Mouse (Mus musculus) embryonic facial prominence, embryonic 10.5 days (tissue): ENCODE results near the gene Nt5c1b. TPM values are rescaled to one million over a fixed set of nuclear protein-coding genes. Genes with fewer than 3 reads are reported as not detected.
A peak's percentile ranks its signal among the peaks of the same experiment; 100 is the strongest.

Source experiments
- DNase-seq: peaks from one replicate; pipeline ENCODE4 v3.0.0-alpha.2; 2017; ENCODE audit warnings: low spot score
- H3K27ac ChIP-seq: fragments of 300-500 bp; sonication (generic); replicated peaks from 2 replicates; pipeline ENCODE4 v1.5.1; 2016; ENCODE audit warnings: mild to moderate bottlenecking
- H3K27me3 ChIP-seq: fragments of 300-500 bp; sonication (generic); replicated peaks from 2 replicates; pipeline ENCODE4 v1.6.1; 2016; ENCODE audit warnings: low read depth, mild to moderate bottlenecking; ENCODE audit not compliant: poor library complexity, severe bottlenecking
- H3K36me3 ChIP-seq: fragments of 300-500 bp; sonication (generic); replicated peaks from 2 replicates; pipeline ENCODE4 v1.6.1; 2016; ENCODE audit warnings: mild to moderate bottlenecking, moderate library complexity
- H3K4me1 ChIP-seq: fragments of 300-500 bp; sonication (generic); 2 replicates; pipeline ENCODE4 v1.6.1; 2016
- H3K4me3 ChIP-seq: fragments of 300-500 bp; sonication (generic); 2 replicates; pipeline ENCODE4 v1.5.1; 2016; ENCODE audit warnings: mild to moderate bottlenecking, moderate library complexity
- H3K9me3 ChIP-seq: fragments of 300-500 bp; sonication (generic); 2 replicates; pipeline ENCODE4 v1.6.1; 2016; ENCODE audit warnings: mild to moderate bottlenecking
- WGBS: fragments of 180-500 bp; shearing (Covaris S2); methylation state at CpG from one replicate; pipeline ENCODE4 v1.1.7; 2016; 5-methylcytosine and 5-hydroxymethylcytosine counted together
- polyA plus RNA-seq: library from polyadenylated mRNA; unstranded; fragments of >200 nt; fragmentation: Nextera tagmentation; extraction: Ambion mirVana; gene quantifications from 2 replicates; pipeline ENCODE4 v1.2.1, GENCODE M21; 2016

Gene Nt5c1b
- not detected in 2 replicates for polyA plus RNA-seq

DNA sequence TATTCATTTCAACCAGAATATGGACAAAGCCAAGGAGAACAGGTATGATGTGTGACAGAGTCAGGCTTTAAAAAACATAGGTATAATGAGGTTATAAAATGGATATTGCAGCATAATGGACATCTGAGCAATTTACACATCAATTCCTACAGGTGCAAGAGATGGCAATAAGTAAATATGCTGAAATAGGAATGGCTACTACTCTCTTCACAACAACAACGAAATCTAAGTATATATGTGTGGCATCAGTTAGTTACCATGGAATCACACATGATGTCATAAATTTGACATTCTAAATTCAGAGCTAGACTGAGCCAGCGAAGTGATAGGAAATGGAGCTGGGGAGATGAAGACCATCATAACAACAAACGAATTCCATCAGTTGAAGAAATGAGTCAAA lies at the start of gene Nt5c1b:
Nt5c1b (plus strand) TSS at position 301 of the 400 bp plus-strand sequence.
- Histone ChIP-seq H3K4me1 (no peaks in the 10 kb centered on the region), H3K27ac (no peak within 1 kb of the TSS), H3K36me3 (no peaks in the 10 kb centered on the region), H3K27me3 (no peaks in the 10 kb centered on the region), H3K9me3 (no peaks in the 10 kb centered on the region), H3K4me3 (no peak within 1 kb of the TSS)
- DNase-seq: no peak
- WGBS: 87% methylated on average over 3 of the region's 3 CpGs

DNA sequence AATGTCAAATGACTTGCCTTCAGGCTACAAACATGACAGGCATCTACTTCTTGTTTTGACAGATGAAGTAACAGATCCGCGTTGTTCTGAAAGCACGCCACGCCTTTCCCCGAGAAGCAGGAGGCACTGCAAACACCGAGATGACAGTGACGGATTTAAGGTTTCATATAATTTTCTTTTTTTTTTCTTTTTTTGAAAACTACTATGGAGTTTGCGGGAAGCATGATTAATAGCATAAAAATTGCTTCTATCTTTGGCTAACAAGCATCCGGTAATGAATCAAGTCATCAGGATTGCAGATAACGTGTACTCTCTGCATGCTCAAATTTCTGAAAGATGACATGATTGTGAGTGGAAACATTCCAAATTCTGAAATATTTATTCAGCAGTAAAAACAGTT lies 42.1 kb upstream of the Nt5c1b start:
- H3K36me3 ChIP-seq: no peaks in the 10 kb centered on the region
- no peak overlapping the region for H3K4me3 ChIP-seq
- no peak overlapping the region for H3K27ac ChIP-seq
- H3K27me3 ChIP-seq: no peaks in the 10 kb centered on the region
- H3K9me3 ChIP-seq: no peaks in the 10 kb centered on the region
- no peak for DNase-seq
- WGBS: 88% methylated on average over 10 of the region's 10 CpGs
- no peaks in the 10 kb centered on the region for H3K4me1 ChIP-seq

DNA sequence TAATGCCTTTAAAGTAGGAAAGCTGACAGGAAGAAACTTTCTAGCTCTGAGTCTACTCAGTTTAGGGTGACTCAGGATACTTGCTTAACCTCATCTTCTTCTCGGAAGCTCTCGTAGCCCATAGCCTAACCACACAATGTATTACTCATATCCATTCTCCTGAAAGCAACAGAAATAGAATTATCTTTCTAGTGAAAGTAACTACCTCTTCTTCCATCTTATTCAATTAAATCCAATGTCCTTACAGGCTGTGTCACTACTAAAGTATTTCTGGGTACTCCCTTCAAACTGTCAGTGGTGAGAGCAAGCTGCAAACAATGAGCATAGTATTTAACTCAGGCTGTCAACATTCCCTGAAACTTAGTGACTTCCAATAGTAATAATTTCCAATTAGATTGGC lies 40.3 kb upstream of the Nt5c1b start:
- H3K4me3 ChIP-seq: no peak overlapping the region
- no peak overlapping the region for H3K27ac ChIP-seq
- no peaks in the 10 kb centered on the region for H3K9me3 ChIP-seq
- 93% methylated on average over 2 of the region's 2 CpGs for WGBS
- no peak for DNase-seq
- H3K36me3 ChIP-seq: no peaks in the 10 kb centered on the region
- no peaks in the 10 kb centered on the region for H3K4me1 ChIP-seq
- H3K27me3 ChIP-seq: no peaks in the 10 kb centered on the region

DNA sequence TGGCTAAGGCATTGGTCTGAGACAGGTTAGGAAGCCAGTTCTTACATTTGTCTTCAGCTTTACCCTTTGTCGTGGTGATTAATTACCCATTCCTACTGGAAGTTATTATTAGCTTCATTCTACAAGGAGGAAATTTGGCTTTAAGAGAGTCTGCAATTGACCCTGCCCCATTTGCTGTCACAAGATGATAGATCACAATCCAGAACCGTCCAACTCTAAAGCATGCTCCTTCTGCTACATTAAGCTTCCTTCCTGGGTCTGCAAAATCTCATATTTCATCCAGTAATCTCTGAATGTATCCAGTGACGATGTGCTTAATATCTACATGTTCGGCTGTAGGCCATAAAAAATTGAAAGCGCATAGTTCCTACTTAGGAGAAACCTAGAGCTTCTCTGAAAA lies 29.2 kb upstream of the Nt5c1b start:
- H3K27ac ChIP-seq: no peak overlapping the region
- no peak for DNase-seq
- H3K27me3 ChIP-seq: no peaks in the 10 kb centered on the region
- H3K36me3 ChIP-seq: no peaks in the 10 kb centered on the region
- H3K4me3 ChIP-seq: no peak overlapping the region
- no peaks in the 10 kb centered on the region for H3K4me1 ChIP-seq
- 84% methylated on average over 5 of the region's 5 CpGs for WGBS
- no peaks in the 10 kb centered on the region for H3K9me3 ChIP-seq

DNA sequence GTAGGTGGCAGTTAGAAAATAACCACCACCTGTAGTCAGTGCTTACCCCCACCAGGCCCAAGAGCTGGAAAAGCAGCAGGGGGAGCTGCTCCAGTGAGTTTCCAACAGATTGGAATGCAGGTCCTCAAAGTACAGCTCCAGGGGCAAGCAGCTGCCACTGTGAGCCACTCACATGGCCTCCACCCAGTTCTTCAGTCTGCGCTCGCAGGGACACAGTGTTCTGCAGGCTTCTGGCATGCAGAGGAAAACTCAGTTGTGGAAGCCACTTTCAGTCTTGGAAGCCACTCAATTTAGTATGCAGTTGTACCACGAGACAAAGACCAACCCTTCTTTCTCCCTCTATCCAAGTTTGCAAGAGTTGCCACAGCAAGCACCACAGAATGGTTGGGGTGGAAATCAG lies 19.1 kb upstream of the Nt5c1b start:
- Histone ChIP-seq H3K36me3 (no peaks in the 10 kb centered on the region), H3K4me1 (no peaks in the 10 kb centered on the region), H3K27ac (no peak overlapping the region), H3K4me3 (no peak overlapping the region), H3K27me3 (no peaks in the 10 kb centered on the region), H3K9me3 (no peaks in the 10 kb centered on the region)
- no peak for DNase-seq
- WGBS: 51% methylated on average over 3 of the region's 3 CpGs

DNA sequence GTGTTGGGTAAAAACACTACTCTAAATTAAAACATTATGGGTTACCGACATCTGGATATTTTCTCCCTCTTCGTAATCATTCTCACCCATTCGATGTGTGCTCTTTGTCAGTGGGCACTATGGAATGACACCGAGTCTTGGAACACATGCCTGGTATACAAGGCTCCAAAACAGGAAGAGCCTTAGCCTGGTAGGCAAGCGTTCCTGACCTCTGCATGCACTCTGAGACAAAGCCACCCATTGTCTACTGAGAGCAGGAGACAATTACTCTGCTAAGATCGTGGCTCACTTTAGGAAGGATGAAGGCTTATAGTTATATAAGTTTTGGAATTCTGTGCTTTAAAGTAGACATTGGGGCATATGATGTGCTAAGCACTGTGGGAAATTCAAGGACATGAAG lies 12.0 kb upstream of the Nt5c1b start:
- Histone ChIP-seq H3K27ac (peak overlapping the region; percentile 37; the same call in 1 of the 2 replicates), H3K9me3 (no peaks in the 10 kb centered on the region), H3K27me3 (no peaks in the 10 kb centered on the region), H3K4me3 (no peak overlapping the region), H3K36me3 (no peaks in the 10 kb centered on the region), H3K4me1 (0 out of 2 replicates have a peak, but pooled peaks cover 3% of the 10 kb centered on the region)
- peak; percentile 30 for DNase-seq
- WGBS: 28% methylated on average over 6 of the region's 6 CpGs

DNA sequence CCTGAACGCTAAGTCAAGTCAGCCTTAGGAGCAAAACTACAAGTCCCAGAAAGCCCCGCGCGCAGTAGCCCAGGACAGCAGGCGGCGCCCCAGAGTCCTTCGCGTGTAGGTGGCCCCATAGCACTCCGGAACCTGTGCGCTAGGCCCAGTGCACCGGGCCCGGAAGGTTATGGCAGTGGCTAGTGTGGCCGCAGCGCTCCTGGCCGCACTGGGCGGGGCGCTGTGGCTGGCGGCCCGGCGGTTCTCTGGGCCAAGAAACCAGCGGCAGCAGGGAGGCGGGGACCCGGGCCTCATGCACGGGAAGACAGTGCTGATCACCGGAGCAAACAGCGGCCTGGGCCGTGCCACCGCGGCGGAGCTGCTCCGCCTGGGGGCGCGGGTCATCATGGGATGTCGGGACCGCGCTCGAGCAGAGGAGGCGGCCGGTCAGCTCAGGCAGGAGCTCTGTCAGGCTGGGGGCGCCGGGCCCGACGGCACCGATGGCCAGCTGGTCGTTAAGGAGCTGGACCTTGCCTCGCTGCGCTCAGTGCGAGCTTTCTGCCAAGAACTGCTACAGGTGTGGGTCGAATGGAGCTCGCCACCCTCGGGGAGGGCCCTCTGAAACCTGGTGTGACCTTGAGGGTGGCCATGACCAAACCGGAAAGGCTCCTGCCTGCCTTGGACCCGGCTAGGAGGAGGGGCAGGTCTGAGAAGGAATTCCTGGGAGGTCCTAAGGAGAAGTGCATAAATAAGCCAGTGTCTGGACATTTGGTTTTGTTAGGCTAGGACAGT lies 21.1 kb downstream of the Nt5c1b start, which contains the start of gene Rdh14:
Rdh14 (plus strand) TSS at position 102 of the 771 bp plus-strand sequence.
- peak; percentile 93 for DNase-seq
- under 1% methylated on average over 53 of the region's 53 CpGs for WGBS
- peak within 1 kb of the TSS; percentile 82 for H3K4me3 ChIP-seq

DNA sequence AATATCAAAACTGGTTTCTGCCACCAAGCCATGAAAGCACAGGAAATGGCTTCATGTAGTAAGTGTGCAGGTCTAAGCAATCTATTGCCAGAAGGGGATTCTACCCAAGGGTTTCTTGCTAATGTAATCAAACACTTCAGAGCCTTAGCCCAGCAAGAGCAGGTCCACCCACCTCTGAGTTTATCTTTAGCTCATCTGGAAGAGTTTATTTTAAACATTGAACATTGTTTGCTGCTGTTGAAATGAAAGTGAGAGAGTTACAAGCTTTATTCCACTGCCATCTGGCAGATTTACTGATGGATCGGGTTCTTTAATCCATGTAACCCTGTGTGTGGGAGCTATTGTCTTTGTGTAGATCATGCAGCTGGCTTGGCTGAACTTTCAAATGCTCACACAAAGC lies 31.0 kb downstream of the Nt5c1b start:
- 59% methylated on average over 1 of the region's 1 CpGs for WGBS
- no peak overlapping the region for H3K4me3 ChIP-seq
- no peak overlapping the region for H3K27ac ChIP-seq
- H3K9me3 ChIP-seq: no peaks in the 10 kb centered on the region
- H3K36me3 ChIP-seq: no peaks in the 10 kb centered on the region
- peaks cover 9% of the 10 kb centered on the region for H3K4me1 ChIP-seq
- no peaks in the 10 kb centered on the region for H3K27me3 ChIP-seq
- DNase-seq: no peak

More for the DNA sequence above, 21.1 kb downstream of the Nt5c1b start, which contains the start of gene Rdh14:
- Histone ChIP-seq H3K27ac (peak within 1 kb of the TSS; percentile 98), H3K27me3 (no peaks in the 10 kb centered on the region), H3K4me1 (peaks cover 9% of the 10 kb centered on the region), H3K9me3 (no peaks in the 10 kb centered on the region), H3K36me3 (peaks cover 8% of the 10 kb centered on the region)

DNA sequence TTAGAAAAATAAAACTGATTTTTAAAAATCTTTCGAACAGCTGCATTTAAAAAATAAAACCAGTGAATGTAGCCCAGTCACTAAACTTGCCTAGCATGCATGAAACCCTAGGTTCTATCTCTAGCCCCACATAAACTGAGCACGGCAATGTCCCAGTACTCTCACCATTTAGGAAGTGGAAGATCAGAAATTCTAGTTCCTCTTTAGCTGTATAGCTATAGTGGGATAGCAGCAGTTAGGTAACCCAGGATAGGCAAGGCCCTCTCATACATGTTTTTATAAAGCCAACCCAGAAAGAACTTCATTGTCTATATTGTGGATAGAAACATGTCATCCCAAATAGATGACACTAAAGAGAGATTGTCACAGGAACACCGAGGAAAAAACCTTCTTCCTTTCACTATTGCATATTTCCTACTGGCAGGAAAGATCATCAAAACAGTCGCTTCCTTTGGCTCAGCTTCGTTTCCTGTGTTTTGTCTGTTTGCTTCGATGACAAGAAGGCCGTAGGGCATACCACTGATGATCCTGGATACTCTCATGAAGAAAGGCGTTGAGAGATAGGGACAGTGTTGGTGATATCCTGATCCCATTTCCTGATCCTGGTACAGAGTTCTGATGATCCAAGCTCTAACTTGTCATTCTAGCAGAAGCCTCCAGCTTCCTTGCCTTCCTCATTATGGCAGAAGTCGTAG lies 32.8 kb downstream of the Nt5c1b start:
- Histone ChIP-seq H3K4me1 (peaks cover 9% of the 10 kb centered on the region), H3K27ac (no peak overlapping the region), H3K4me3 (no peak overlapping the region), H3K9me3 (no peaks in the 10 kb centered on the region), H3K27me3 (no peaks in the 10 kb centered on the region), H3K36me3 (no peaks in the 10 kb centered on the region)
- 85% methylated on average over 9 of the region's 9 CpGs for WGBS
- no peak for DNase-seq

DNA sequence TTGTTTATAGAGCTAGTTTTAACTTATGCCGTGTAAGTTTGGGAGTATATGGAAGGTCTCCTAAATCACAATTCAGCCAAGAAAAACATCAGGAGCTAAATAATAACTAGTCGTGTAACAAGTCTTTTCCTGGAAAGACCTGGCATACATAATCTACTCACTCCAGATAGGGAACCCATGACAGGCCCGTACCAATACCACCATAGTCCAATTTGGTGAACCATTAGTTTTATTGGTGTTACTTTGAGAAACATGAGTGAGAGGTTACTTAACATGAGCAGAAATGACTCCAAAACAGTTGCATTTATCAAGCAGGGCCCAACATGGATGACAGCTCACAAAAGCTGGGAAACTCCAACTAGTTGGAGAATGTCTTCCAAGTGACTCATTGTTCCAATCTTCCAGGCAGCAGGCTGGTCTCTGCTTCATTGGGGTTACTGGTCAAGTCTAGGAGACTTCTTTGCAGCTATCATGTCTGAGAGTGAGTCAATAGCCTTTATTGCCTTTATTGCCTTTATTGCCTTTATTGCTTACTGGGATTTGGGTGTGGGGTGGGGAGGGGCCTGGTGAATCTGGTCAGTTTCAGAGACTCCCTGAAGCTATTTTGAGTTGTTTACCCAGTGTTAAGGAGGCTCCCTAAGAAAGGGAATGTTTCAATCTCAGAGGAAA lies 40.9 kb downstream of the Nt5c1b start:
- Histone ChIP-seq H3K4me1 (no peaks in the 10 kb centered on the region), H3K9me3 (no peaks in the 10 kb centered on the region), H3K36me3 (no peaks in the 10 kb centered on the region), H3K27me3 (no peaks in the 10 kb centered on the region), H3K4me3 (no peak overlapping the region), H3K27ac (no peak overlapping the region)
- 91% methylated on average over 3 of the region's 3 CpGs for WGBS
- DNase-seq: no peak

DNA sequence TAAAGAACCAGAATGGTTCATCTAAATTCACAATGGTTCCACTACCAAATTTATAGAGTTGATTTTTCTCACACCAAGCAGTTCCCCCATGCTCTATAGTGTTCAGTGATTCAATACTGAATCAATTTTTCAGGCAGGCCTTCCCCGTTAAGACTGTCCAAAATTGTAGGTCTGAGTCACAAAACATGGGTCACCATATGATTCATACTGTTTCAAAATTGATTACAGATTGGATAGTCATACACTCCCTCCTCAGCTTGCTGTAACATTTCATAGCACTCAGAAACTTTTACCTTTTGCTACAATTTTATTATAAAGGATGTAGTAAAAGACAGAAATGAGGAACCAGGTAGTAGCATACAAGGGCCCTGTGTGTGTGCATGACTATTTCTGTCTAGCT lies 41.7 kb downstream of the Nt5c1b start:
- Histone ChIP-seq H3K4me1 (no peaks in the 10 kb centered on the region), H3K27me3 (no peaks in the 10 kb centered on the region), H3K27ac (no peak overlapping the region), H3K36me3 (no peaks in the 10 kb centered on the region), H3K4me3 (no peak overlapping the region), H3K9me3 (no peaks in the 10 kb centered on the region)
- WGBS: 87% methylated on average over 1 of the region's 1 CpGs
- no peak for DNase-seq

DNA sequence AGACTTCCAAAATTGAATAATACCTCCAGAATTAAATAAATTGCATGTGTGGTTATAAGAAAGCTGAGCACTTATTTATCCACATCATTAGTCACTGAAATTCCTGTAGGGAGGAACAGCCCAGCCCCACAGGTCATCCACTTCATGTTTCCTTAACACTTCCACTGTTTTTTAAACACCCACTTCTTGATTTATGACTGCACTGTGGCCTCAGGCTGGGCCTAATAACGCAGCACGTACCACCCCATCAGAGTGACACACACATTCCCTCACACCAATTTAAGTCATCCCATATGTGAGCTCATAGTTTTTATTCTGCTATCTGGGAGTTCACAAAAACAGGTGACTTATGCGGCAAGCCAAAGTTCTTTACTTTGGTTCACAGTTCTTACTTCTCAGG lies 52.6 kb downstream of the Nt5c1b start:
- H3K27ac ChIP-seq: no peak overlapping the region
- no peaks in the 10 kb centered on the region for H3K36me3 ChIP-seq
- H3K27me3 ChIP-seq: no peaks in the 10 kb centered on the region
- H3K4me1 ChIP-seq: peaks cover 11% of the 10 kb centered on the region
- WGBS: 76% methylated on average over 3 of the region's 3 CpGs
- no peaks in the 10 kb centered on the region for H3K9me3 ChIP-seq
- H3K4me3 ChIP-seq: no peak overlapping the region
- no peak for DNase-seq
